Mouse (Mus musculus) embryonic stem cell, embryonic (primary cell): ENCODE data around the gene Plekha6.

Source experiments
- CTCF ChIA-PET, 4 experiments: fragments of 300-600 bp in 2 of 4; fragments of 350-600 bp in 2 of 4; sonication (Branson Sonifier 250); formaldehyde crosslinking; loops; one replicate each; lab custom pipeline; 2022; ENCODE audit warnings: inconsistent platforms in 2 of 4; lab: Charles Lee
- POLR2A ChIA-PET, 4 experiments: fragments of 300-600 bp in 2 of 4; fragments of 350-600 bp in 2 of 4; sonication (Branson Sonifier 250); formaldehyde crosslinking; loops; one replicate each; lab custom pipeline; 2022; ENCODE audit warnings: antibody characterized with exemption in 4 of 4, inconsistent platforms in 1 of 4; lab: Charles Lee

The Plekha6 gene

GRCm38 (mm10) chr1:133163820-133164431 is at the start of gene Plekha6:
Plekha6 (plus strand) TSS chr1:133164210.
- CTCF ChIA-PET, result interaction anchor here (0.5 to 3.5 kb wide), 16 partner anchors 13 to 450 kb away, joined by 3 to 13 read pairs (median 4); partner anchors contain the start of gene Snrpe (in 1 of the 4)
- POLR2A ChIA-PET, result interaction anchor here in 3 of 4 experiments (0.8 to 2.8 kb wide), 22 partner anchors 8 to 199 kb away, joined by 3 to 13 read pairs (median 4); partner anchors contain the start of gene Etnk2 (in 1 of the 3)

DNA sequence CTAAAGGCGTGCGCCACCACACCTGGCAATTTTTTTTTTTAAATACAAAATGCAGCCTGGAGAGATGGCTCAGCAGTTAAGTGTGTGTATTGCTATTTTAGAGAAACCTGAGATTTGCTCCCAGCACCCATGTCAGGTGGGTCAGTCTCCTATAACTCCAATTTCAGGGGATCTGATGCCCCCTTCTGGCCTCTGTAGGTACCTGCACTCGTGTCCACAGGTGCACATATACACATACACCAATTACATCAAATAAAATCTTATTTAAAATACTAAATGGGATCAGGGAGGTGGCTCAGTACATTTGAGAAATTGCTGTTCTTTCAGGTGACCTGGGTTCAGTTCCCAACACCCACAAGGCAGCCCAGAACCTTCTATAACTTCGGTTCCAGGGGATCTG is 47.9 kb upstream of the Plekha6 start:
- ChIA-PET POLR2A (interaction anchor here in 1 of 4 experiments (1.4 kb wide), 1 partner anchor 15 kb away, joined by 6 read pairs; no protein-coding TSS in a partner anchor), CTCF (no interaction called here)

DNA sequence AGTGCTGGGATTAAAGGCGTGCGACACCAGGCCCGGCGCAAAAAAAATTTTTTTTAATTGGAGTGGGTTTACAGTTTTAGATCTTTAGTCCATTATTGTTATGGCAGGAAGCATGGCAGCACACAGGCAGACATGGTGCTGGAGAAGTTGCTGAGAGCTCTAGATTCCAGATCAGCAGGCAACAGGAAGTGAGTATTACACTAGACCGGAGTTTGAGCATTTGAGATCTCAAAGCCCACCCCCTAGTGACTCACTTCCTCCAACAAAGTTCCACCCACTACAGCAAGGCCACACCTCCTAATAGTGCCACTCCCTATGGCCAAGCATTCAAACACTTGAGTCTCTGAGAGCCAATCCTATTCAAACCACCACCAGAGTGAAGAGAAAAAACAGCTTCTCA is 45.9 kb upstream of the Plekha6 start:
- CTCF ChIA-PET, result interaction anchor here in 3 of 4 experiments (0.5 to 1.7 kb wide), 8 partner anchors 13 to 360 kb away, joined by 3 to 4 read pairs (median 3); no protein-coding TSS in a partner anchor
- POLR2A ChIA-PET, result interaction anchor here (0.6 to 2.1 kb wide), 36 partner anchors 9 to 212 kb away, joined by 3 to 14 read pairs (median 4); partner anchors contain the start of genes Ppp1r15b (in 3 of the 4), Pik3c2b (in 2 of the 4) and Plekha6 (in 1 of the 4)

DNA sequence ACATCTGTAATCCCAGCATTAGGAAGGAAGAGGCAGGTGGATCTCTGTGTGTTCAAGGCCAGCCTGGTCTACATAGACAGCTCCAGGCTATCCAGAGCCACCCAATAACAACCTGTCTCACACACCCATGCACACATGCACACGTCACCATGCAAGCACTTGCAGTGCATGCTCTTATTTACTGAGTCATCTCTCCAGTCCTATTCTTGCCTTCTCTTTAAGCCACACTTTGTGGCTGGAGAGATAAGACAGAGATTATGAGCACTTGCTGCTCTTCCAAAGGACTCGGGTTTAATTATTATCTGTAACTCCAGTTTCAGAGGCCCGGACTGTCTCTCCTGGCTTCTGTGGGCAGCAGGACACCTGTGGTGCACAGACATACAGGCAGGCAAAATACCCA is 45.2 kb upstream of the Plekha6 start:
- ChIA-PET POLR2A (interaction anchor here (0.6 to 2.1 kb wide), 22 partner anchors 8 to 213 kb away, joined by 3 to 14 read pairs (median 4); partner anchors contain the start of genes Ppp1r15b (in 2 of the 4) and Pik3c2b (in 1 of the 4)), CTCF (interaction anchor here in 2 of 4 experiments (0.7 to 1.1 kb wide), 2 partner anchors 41 to 360 kb away, joined by 3 read pairs; no protein-coding TSS in a partner anchor)

GRCm38 (mm10) chr1:133119931-133120712 is 43.9 kb upstream of the Plekha6 start:
- ChIA-PET CTCF (interaction anchor here in 2 of 4 experiments (1.0 kb wide), 2 partner anchors 15 to 32 kb away, joined by 3 read pairs; no protein-coding TSS in a partner anchor), POLR2A (interaction anchor here in 3 of 4 experiments (0.5 to 1.5 kb wide), 4 partner anchors 10 to 24 kb away, joined by 3 to 6 read pairs (median 4); partner anchors contain the start of gene Ppp1r15b (in 1 of the 3))

GRCm38 (mm10) chr1:133121246-133121645 is 42.8 kb upstream of the Plekha6 start:
- CTCF ChIA-PET, result no interaction called here
- POLR2A ChIA-PET, result interaction anchor here in 2 of 4 experiments (0.7 to 1.5 kb wide), 7 partner anchors 9 to 88 kb away, joined by 3 to 6 read pairs (median 3); partner anchors contain the start of gene Ppp1r15b (in 1 of the 2)

- ChIA-PET CTCF (interaction anchor here in 1 of 4 experiments (0.6 to 0.7 kb wide), 2 partner anchors 449 to 468 kb away, joined by 3 read pairs; no protein-coding TSS in a partner anchor), POLR2A (interaction anchor here in 2 of 4 experiments (0.6 to 1.2 kb wide), 3 partner anchors 9 to 15 kb away, joined by 3 to 4 read pairs (median 3); no protein-coding TSS in a partner anchor)
These were observed 39.9 kb upstream of the Plekha6 start for GRCm38 (mm10) chr1:133124137-133124536.

DNA sequence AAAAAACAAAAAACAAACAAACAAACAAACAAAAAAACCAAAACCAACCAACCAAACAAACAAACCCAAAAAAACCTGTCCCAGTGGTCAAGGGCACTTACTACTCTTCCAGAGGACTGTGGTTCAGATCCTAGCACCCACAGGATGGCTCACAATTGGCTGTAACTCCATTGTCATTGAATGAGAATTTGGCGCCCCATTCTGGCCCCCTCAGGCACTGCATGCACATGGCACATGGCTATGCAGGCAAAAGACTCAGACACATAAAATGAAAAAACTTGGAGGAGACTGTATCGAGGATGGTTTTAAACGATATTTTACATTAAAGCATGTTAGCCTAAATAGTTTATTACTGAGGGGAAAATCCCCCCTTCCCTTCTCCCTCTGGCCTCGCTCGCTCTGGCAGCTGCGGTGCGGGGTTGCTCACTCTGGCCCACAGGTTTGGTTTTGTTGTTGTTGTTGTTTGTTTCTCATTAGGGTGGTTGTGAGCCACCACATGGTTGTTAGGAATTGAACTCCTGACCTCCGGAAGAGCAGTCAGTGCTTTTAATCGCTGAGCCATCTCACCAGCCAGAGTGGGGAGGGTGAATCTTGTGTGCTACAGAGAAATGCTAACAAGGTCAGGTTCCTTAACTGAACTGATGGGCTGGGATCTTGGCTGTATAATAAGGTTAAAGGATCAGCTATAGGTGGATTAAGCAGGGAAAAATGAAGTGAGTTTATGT is 38.2 kb upstream of the Plekha6 start:
- ChIA-PET POLR2A (interaction anchor here in 1 of 4 experiments (1.0 to 1.3 kb wide), 3 partner anchors 9 to 92 kb away, joined by 3 to 5 read pairs (median 4); no protein-coding TSS in a partner anchor), CTCF (interaction anchor here in 1 of 4 experiments (0.6 kb wide), 1 partner anchor 137 kb away, joined by 3 read pairs; no protein-coding TSS in a partner anchor)

- ChIA-PET CTCF (interaction anchor here in 1 of 4 experiments (0.6 kb wide), 1 partner anchor 136 kb away, joined by 3 read pairs; no protein-coding TSS in a partner anchor), POLR2A (interaction anchor here in 3 of 4 experiments (1.0 to 1.3 kb wide), 7 partner anchors 8 to 107 kb away, joined by 3 to 10 read pairs (median 4); no protein-coding TSS in a partner anchor)
These were observed 37.7 kb upstream of the Plekha6 start for GRCm38 (mm10) chr1:133126365-133126740.

DNA sequence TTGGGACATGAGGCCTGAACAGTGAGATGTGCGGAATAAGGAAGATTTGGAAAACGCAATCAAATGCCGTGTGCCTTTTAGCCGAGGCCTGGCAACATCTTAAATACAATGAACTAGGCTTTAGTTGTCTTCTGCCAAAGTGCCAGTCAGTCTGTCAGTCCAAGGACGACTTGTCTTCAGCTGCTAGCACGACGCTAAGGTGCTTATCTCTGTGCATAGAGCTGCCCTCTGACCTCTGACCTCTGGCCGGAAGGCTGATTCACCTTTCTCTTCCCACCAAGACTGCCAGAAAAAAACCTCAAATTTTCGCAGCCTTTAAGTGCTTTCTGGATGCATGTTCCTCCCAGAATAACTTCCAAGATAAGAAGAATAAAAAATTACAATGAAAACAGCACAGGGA is 36.7 kb upstream of the Plekha6 start:
- CTCF ChIA-PET, result no interaction called here

GRCm38 (mm10) chr1:133129471-133130221 is 34.4 kb upstream of the Plekha6 start:
- ChIA-PET POLR2A (interaction anchor here in 3 of 4 experiments (0.6 to 4.1 kb wide), 50 partner anchors 8 to 659 kb away, joined by 3 to 56 read pairs (median 4); partner anchors contain the start of genes Etnk2 (in 1 of the 3), Pik3c2b (in 1 of the 3) and Plekha6 (in 1 of the 3)), CTCF (interaction anchor here in 2 of 4 experiments (0.5 to 0.9 kb wide), 3 partner anchors 42 to 1876 kb away, joined by 3 to 9 read pairs (median 3); no protein-coding TSS in a partner anchor)

More for the DNA sequence above, 36.7 kb upstream of the Plekha6 start:
- POLR2A ChIA-PET, result interaction anchor here in 3 of 4 experiments (0.5 to 1.3 kb wide), 6 partner anchors 9 to 1612 kb away, joined by 3 to 10 read pairs (median 4); no protein-coding TSS in a partner anchor

DNA sequence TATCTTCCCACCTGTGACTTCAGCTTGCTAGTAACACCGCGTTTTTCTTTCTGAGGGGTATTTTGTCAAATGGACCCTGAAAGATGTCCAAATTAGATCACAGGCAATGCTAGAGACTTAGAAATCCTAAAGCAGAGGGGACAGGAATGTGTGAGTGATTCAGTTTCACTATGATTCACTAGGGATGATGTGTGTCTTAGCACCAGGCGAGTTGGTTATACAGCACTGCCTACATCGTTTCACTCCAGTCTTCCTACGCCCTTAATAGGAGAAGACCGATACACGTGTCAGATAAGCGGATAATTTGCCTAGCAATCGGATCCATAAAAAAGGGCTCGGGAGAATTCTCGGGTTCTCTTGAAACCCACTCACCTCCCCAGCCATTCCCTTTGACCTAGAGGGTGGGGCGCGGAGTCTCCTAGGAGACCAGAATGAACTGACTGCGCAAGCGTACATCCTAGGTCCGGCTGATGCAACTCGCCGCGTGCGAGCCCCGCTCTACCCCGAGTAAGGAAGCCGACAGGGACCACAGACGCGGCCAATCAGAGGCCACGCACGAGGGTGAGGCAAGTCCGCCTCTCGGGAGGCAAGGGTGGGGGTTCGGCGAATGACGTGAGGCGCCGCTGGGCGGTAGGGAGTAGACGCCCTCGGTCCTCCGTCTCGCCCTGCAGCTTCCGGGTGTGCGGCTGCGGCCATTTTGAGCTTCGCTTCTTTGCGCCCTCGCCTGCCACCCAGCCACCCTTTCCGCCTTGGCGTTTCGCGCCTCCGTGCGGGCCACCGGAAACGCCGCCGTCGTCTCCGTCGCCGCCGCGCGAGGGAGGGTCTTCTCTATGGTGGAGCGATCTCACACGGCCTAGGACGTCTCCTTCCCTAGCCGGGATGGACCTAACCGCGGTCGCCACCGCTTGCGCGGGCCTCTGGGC is 33.1 kb upstream of the Plekha6 start, which contains the start of gene Ppp1r15b:
Ppp1r15b (plus strand) TSS at position 506 of the 923 bp plus-strand sequence.
- CTCF ChIA-PET, result interaction anchor here in 3 of 4 experiments (0.5 to 1.0 kb wide), 6 partner anchors 11 to 1343 kb away, joined by 3 to 5 read pairs (median 3); no protein-coding TSS in a partner anchor
- POLR2A ChIA-PET, result interaction anchor here (0.5 to 4.1 kb wide), 104 partner anchors 9 to 896 kb away, joined by 3 to 56 read pairs (median 4); partner anchors contain the start of genes Etnk2 (in 2 of the 4), Gm38394 (in 1 of the 4), Kiss1 (in 1 of the 4) and Zbed6 (in 1 of the 4)

- ChIA-PET CTCF (interaction anchor here in 2 of 4 experiments (0.7 to 1.1 kb wide), 4 partner anchors 10 to 175 kb away, joined by 3 to 5 read pairs (median 3); no protein-coding TSS in a partner anchor), POLR2A (interaction anchor here (0.5 to 4.1 kb wide), 77 partner anchors 8 to 895 kb away, joined by 3 to 56 read pairs (median 4); partner anchors contain the start of genes Etnk2 (in 2 of the 4), Gm38394 (in 1 of the 4), Kiss1 (in 1 of the 4) and Plekha6 (in 1 of the 4))
These were observed 32.5 kb upstream of the Plekha6 start for GRCm38 (mm10) chr1:133131561-133131905.

GRCm38 (mm10) chr1:133131936-133132335 is 32.1 kb upstream of the Plekha6 start:
- ChIA-PET CTCF (interaction anchor here in 2 of 4 experiments (0.8 to 1.1 kb wide), 2 partner anchors 10 to 175 kb away, joined by 3 read pairs; no protein-coding TSS in a partner anchor), POLR2A (interaction anchor here (0.7 to 4.1 kb wide), 56 partner anchors 9 to 895 kb away, joined by 3 to 56 read pairs (median 4); partner anchors contain the start of genes Etnk2 (in 2 of the 4), Gm38394 (in 1 of the 4), Kiss1 (in 1 of the 4) and Plekha6 (in 1 of the 4))
